Mouse (Mus musculus) thymus, adult 2 months (tissue): ENCODE measurements around the gene Exoc3l4.

Experiments
- CTCF ChIP-seq: fragments of 200-500 bp; IDR thresholded peaks from 2 replicates; pipeline ENCODE4 v1.5.1; 2012; ENCODE audit warnings: mild to moderate bottlenecking, control low read depth, low read length, moderate library complexity, borderline replicate concordance; ENCODE audit not compliant: control insufficient read depth, poor library complexity, insufficient read depth; ENCODE audit errors: extremely low read depth
- POLR2A ChIP-seq: fragments of 200-500 bp; IDR thresholded peaks from 2 replicates; pipeline ENCODE4 v1.6.1; 2012; ENCODE audit warnings: mild to moderate bottlenecking, low read length, control low read depth, moderate library complexity; ENCODE audit not compliant: control insufficient read depth, poor library complexity, insufficient read depth; ENCODE audit errors: extremely low read depth

GRCm38 (mm10) chr12:111478924-111479323 lies 62.1 kb downstream of the Exoc3l4 start:
- TF ChIP-seq POLR2A (no peak), CTCF (no peak)
